Mouse (Mus musculus): Measurements from ENCODE around the gene Mrgprd. TPM values are rescaled to one million over a fixed set of nuclear protein-coding genes. Genes with fewer than 3 reads are reported as not detected.

The Mrgprd gene
- total RNA-seq, 4 experiments from 2014 or later: not detected

DNA sequence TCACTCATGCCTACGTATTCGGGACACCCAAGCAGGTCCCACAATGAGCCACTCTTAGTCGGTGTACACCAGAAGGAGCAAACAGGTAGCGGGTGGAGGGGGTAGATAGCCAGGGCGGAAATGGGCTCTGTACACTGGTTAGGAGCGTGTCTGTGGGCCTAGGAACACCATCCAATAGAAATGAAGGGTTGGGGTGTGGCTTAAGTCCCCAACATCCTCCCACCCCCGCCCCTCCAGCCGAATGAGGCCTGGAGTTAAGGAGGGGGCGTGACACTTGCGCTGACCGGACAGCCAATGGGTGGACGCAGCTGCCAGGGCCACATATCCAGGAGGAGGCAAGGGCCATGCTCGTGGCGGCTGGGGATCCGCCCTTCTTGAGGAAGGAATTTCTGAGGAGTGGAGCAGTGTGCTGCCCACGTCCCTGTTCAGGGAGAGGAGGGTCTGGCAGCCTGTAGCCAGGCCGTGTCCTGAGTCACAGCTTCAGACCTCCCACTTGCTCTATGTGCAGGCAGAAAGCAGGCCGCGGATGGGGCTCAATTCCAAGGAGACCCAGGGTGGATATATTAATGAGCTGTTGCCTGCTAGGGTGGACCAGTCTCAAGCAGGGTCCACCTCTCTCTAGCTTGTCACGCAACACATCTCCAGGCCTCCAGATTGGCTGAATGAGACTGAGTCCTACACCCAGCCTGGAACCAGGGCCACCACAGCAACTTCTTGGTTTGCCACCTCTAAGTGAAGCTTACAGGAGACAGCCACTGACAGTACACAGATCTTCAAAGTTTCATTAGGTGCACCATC is 11.9 kb upstream of the Mrgprd start:
- DNase-seq (ENCODE audit: low spot score in 2 of 2): no peak

DNA sequence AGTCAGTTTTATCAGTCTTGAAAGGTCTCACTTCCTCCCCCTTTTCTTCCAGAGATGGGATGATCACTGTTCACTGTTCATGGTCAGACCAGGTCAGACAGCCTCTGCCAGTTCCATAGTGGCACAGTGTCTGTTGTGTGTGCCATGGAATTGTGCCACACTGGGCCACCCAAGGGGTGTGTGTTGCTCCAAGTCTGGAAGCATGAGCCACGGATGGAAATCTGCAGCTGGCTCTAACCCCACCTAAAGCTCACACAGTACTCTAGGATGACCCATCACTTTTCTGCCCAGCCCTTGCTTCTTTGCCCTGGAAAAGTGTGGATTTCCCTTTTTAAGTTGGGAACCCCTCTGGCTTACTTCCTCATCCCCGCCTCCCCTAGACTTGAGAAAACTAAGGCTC is 10.5 kb upstream of the Mrgprd start:
- no peak for DNase-seq (ENCODE audit: low spot score in 2 of 2)

DNA sequence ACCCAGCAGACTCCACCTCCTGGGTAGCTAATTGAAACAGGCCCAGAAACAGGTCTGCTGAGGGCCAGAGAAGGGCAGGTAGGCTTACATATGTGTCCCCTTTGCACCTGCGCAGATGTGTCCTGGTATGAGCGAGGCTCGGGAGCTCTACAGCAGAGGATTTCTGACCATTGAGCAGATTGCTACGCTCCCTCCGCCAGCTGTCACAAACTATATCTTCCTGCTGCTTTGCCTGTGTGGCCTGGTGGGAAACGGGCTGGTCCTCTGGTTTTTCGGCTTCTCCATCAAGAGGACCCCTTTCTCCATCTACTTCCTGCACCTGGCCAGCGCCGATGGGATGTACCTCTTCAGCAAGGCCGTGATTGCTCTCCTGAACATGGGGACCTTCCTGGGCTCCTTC is 7.0 kb upstream of the Mrgprd start:
- DNase-seq (ENCODE audit: low spot score in 2 of 2): no peak

DNA sequence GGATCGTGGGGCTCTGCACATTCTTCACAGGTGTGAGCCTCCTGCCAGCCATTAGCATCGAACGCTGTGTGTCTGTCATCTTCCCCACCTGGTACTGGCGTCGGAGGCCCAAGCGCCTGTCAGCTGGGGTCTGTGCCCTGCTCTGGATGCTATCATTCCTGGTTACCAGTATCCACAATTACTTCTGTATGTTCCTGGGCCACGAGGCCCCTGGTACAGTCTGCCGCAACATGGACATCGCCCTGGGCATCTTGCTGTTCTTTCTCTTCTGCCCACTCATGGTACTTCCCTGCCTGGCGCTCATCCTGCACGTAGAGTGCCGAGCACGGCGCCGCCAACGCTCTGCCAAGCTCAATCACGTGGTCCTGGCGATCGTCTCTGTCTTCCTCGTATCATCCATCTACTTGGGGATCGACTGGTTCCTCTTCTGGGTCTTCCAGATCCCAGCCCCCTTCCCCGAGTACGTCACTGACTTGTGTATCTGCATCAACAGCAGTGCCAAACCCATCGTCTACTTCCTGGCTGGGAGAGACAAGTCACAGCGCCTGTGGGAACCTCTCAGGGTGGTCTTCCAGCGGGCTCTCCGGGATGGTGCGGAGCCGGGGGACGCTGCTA is 6.5 kb upstream of the Mrgprd start:
- DNase-seq (ENCODE audit: low spot score in 2 of 2): no peak

DNA sequence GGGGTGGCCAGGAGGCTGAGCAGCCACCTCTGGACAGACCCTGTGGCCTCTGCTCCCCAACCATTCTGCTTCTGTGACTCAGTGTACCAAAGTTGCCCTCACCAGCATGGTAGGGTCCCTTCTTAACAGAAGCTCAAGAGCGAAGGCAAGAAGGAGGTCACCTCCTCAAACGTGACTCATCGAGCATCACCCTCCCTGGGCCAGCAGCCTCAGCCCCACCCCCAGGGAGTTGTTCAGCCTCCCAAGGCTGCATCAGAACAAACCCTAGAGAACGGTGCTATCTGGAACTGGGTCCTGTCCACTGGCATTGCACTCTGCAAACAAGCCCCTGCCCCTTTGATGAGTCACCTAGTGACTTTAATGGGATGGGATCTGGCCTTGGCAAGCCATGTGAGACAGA is 5.8 kb upstream of the Mrgprd start:
- no peak for DNase-seq (ENCODE audit: low spot score in 2 of 2)

DNA sequence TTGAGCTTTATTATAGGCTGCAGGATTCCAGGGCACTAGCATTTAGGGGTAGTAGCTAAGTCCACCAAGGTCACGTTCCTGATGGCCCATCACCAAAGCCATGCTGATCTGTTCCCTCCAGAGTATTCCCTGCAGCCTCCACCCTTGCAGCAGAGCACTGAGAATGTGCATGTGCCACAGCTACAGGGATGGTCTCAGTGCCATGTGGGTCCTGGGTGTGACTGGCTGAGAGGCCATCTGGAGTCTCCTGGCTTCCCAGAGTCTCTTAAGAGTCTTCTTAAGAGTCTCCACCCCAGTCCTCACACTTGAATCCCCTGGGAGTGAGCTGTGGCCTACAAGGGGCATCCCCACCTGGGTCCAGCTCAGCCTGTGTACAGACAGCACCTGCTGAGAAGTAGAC is 4.8 kb upstream of the Mrgprd start:
- no peak for DNase-seq (ENCODE audit: low spot score in 2 of 2)

DNA sequence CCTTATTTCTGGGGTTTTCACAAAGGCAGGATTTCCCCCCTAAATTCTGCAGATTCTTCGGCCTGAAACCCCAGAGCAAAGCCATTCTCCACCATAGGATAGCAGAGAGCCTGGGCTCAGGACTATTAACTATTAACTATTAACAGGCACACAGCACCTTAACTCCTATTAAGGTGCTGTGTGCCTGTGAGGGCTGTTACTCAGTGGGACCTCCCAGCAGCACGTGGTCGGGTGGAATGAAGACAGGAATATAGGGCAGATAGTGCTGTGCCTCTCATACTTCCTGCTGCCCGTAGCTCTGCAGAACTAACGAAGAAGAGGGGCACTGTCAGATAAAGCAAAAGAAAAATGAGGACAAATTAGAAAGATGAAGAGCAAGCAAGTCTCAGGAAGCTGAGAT is 4.1 kb upstream of the Mrgprd start:
- DNase-seq (ENCODE audit: low spot score in 2 of 2): no peak

DNA sequence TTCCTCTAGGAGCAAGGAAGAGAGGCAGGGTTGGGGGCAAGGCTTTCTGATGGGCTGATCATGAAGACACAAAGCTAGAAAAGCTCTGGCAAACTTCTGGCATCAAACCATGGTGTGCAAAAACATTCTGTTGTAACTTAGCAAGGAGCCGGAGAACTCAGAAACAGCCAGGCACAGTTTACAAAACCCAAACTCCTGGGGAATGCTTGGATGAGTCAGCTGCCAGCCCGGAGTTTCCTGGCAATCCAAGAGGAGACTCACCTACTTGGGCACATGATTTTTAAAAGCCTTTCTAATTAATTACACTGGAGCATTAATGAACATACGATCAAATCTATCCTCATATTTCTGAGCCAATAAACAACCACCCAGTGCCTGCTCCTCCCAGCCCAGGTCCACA is 2.5 kb upstream of the Mrgprd start:
- no peak for DNase-seq (ENCODE audit: low spot score in 2 of 2)

DNA sequence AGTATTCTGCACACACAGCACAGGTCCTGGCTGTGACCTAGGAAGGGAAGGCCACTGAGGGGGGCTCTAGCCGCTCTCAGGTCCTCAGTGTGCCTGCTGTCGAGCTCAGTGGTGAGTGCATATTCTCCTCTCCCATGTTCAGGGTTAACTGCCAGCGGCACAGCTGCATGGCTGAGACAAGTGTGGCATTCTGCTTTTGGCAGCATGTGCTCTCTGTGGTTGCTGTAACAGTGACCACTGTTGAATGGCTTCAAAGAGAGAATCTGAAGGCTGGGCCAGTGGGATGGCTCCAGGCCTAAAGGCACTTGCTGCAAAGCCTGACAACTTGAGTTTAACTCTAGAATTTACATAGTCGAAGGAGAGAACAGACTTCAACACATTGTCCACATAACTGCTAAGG is 2.9 kb downstream of the Mrgprd start:
- DNase-seq (ENCODE audit: low spot score in 2 of 2): no peak

DNA sequence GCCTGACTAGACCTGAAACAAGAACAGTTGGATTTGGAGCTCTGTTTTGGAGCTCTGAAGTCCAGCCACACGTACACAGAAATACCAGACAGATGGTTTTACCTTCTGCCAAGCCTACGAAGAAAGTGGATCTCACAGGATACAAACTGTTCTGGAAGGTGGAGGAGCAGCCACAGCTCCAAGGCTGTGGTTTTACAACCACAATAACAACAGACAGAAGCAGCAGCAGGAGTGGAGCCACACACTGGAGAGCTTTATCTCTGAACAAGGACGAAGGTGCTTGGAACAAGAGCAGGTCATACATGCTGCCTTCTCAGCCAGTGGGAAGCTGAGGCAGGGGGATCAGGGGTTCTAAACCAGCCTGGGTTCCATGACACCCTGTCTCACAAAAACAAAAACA is 4.8 kb downstream of the Mrgprd start:
- DNase-seq (ENCODE audit: low spot score in 2 of 2): peak in 1 of 2 experiments; percentile 67

DNA sequence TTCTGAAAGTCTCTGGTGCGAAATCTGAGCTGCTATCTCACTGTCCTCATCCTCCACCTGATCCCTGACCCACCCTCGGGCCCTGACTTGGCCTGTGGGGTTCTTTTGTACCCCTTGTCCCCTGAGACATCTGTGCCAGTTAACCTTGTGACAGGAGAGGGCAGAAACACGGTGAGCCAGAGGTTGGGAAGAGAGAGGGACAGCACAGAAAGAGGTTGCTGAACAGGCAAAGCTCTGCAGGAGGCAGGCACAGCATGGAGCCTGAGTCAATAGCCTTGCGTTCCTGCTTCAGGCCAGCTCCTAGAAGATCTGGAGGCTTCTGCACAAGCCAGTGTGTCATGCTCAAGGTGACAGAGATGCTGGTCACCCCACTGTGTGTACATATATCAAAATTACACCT is 9.0 kb downstream of the Mrgprd start:
- no peak for DNase-seq (ENCODE audit: low spot score in 2 of 2)

DNA sequence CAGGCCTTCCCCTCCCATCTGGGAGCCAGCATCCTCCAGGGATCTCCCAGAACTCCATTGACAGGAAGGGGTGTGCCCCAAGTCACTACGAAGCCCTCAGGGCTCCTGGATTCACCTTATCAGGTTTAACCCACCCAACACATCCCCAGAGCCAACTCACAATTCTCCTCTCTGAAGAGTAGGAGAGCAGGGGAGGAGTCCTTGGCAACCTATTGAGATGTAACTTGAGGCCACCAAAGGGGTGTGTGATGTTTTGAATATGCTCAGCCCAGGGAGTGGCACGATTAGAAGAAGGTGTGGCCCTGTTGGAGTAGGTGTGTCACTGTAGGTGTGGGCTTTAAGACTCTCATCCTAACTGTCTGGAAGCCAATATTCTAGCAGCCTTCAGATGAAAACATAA is 11.1 kb downstream of the Mrgprd start:
- no peak for DNase-seq (ENCODE audit: low spot score in 2 of 2)

DNA sequence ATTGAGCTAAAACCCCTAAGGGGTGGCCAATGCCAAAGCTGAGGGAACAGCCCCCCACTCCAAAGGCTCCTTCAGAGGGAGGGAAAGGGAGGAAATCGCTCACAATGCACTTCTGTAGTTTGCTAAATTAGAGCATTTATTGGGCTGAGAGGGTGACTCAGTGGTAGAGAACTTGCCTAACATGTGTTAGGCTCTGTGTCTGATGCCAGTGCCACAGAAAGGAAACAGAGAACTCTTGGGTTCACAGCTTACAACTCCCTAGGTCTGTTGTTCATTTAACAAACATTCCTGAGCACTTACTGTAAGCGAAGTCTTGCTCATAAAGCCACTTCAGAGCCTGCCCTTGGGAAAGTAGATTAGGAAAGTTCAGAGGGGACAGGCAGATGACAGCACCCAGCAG is 15.3 kb downstream of the Mrgprd start:
- no peak for DNase-seq (ENCODE audit: low spot score in 2 of 2)

DNA sequence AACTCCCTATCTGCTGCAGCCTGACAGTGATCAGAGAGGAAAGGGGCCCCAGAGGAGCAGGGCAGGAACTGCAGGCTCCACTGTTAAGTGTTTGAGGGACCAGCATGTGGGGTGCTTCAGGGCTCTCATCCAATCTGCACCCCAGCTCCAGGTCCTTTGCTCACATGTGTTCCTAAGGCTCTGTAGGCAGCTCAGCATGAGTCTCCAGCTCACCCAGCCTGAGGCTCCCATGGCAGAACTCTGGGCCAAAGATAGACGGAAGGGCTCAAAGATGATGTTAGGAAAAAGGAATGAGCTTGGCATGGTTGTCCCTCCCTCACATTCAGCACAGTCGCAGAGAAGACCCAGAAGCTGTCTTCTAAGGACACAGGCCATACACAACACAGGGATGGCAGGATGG is 16.0 kb downstream of the Mrgprd start:
- no peak for DNase-seq (ENCODE audit: low spot score in 2 of 2)

DNA sequence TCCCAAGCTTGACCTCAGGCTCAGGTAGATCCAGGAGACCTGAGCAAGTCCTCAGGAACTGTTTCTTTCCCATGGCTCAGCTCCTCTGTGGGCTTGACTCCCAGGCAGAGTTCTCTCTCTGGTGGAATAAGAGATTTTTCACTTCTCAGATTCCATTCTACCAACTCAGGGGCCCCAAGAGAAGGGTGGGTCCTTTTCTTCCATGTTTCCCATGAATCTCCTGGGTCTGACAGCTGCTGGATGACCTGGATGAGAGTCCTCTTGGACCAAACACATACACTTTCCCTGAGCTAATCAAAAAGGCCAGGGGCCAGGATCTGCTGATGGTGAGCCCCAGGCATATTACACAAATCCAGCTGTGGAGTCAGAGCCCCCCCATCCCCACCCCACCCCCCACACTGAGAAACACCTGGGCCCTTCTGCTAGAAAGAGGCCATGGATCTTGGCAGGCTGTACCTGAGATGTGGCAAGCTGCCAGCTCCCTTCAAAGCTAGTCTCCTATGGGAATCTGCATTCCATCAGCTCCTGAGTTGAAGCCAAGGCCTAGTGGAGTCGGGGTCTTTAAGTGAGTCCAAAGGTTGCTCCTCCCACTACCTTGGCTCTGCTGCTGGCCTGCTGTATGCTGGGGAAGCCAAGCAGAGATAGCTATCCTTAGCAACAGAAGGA is 17.9 kb downstream of the Mrgprd start:
- DNase-seq (ENCODE audit: low spot score in 2 of 2): no peak

DNA sequence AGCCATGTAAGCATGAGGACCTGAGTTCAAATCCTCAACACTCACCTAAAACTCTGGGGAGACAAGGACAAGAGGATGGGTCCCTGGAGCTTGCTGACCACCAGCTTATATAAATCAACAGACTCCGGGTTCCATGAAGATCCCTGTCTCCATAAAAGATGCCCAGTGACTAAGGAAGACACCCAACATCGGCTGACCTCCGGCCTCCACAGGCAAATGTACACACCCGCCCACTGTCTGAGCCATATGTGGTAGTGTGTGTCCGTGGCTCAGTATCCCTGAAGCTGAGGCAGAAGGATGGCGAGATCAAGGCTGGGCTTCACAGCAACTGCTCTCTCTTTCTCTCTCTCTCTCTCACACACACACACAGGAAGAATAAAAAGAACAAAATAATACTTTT is 19.3 kb downstream of the Mrgprd start:
- no peak for DNase-seq (ENCODE audit: low spot score in 2 of 2)

DNA sequence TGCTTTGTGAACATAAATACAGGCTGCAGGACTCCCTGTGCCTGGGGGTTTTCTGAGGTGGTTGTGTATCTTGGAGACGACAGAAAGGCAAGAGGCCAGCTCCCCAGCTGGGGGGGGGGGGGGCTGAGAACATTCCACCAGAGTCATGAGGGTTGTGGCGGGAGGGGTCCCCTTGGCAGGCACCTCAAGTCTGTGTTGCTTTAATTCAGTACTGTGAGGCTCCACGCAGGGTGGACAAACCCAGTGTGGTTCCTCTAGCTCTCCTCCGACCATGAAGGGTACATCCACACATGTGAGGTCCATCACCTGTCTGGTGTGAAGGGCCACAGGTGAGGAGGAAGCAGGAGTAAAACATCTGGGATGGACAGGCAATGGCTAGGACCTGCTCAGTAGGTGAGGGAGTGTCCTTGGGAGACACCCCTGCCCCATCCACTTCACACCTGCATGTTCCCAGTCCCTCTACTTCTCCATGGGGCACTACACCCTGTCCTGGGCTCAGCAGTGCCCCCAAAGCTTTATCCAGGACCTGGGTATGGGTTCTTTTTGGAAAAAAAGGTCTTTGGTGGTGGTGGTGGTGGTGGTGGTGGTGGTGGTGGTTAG is 19.9 kb downstream of the Mrgprd start:
- DNase-seq (ENCODE audit: low spot score in 2 of 2): no peak

DNA sequence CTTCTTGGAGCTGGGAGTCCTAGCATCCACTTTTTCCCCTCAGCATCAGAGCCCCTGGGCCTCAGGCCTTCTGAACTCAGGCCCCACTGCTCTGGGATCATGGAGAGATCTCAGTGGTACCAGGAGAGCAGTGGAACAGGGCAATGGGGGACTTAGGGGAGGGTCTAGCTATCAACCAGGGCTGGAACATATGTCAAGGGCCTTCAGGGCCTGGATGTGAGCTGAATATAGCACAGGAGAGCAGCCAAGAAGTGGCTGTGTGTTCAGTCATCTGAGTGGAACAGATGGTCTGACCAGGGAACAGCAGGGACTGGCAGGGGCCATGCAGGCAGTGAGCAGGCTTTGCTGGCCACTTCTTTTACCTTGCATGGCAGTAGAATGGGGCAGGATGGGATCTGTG is 20.6 kb downstream of the Mrgprd start:
- DNase-seq (ENCODE audit: low spot score in 2 of 2): no peak

DNA sequence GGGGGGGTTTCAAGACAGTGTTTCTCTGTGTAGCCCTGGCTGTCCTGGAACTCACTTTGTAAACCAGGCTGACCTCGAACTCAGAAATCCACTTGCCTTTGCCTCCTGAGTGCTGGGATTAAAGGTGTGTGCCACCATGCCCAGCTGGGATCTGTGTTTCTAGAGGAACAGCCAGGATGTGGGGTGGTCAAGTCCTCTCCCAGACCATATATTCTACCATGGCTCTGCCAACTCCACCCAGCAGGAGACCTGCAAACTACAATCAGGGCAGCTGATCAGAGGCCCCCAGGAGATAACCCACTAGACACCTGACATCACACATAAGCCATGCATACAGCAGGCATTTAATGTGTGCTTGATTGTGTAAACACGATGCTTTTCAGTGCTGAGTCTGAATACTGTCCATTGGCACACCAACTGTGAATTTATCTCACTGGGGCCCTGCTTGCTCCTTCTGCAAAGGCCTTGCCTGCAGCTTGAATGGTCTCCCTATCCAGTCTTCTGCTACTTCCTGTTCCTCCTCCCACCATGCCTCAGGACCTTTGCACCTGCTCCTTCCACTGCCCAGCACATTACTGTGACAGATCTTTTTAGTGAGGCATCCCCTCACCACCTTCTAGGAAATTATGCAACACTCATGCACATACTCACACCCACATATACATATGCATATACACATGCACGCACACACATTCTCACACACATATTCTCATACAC is 21.1 kb downstream of the Mrgprd start:
- DNase-seq (ENCODE audit: low spot score in 2 of 2): no peak

DNA sequence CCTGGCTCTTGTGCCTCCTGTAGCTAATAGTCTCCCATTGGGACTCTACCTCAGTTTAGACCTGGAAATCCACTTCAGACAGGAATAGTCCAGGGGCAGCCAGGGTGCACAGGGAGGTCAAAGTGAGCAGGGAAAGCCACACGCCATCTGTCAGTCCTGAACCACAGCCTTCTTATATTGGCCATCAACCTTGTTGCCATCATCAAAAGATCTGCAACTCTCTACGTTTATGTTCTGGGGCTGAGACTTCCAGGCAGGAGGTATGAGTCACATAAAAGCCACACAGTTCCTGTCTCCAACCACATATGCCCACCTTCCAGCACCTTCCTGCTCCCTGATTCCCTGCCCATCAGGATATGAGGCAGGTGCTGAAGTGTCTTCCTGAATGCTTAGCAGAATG is 23.3 kb downstream of the Mrgprd start:
- no peak for DNase-seq (ENCODE audit: low spot score in 2 of 2)

DNA sequence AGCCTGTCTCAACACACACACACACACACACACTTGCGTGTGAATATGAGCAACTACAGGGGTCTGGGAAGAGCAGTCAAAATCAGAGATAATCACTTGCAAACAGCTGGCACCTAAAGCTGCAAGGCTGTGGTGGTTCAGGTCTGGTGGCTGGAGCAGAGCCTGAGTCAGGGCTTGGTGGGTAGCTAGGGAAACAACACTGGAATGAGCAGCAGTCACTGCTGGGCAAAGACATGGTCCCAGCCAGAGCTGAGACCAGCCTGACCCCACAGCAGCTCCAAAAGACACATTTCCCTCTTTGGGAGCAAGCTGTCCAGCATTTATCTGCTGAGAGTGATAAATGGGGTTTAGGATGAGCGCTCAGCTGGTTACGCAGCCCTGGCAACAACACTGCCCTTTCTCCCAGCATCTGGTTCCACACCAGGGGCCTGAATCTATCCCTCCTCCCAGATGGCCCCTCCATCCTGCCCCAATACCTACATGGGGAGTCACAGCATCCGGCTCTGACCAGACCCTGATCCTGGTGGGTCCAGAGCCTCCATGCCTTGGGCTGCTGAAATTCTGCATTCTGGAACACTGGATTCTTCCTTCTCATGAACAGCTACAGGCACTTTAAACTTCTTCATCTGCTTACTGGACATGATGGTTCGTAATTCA is 25.7 kb downstream of the Mrgprd start:
- no peak for DNase-seq (ENCODE audit: low spot score in 2 of 2)
